Mouse (Mus musculus) forebrain, embryonic 13.5 days (tissue): ENCODE results near the gene Tlr4. TPM values are rescaled to one million over a fixed set of nuclear protein-coding genes. Genes with fewer than 3 reads are reported as not detected.
A peak's percentile ranks its signal among the peaks of the same experiment; 100 is the strongest.

ENCODE experiments used
- ATAC-seq: fragments of 200-750 bp; cut with Nextera tagmentation; 2 replicates; pipeline ENCODE4 v1.8.0; 2017
- H3K27ac ChIP-seq: fragments of 300-500 bp; sonication (generic); 2 replicates; pipeline ENCODE4 v1.5.1; 2015; ENCODE audit warnings: inconsistent platforms, mild to moderate bottlenecking, moderate library complexity
- H3K27me3 ChIP-seq: fragments of 300-500 bp; sonication (generic); 2 replicates; pipeline ENCODE4 v1.6.1; 2015; ENCODE audit warnings: mild to moderate bottlenecking, inconsistent platforms
- H3K36me3 ChIP-seq: fragments of 300-500 bp; sonication (generic); 2 replicates; pipeline ENCODE4 v1.6.1; 2015; ENCODE audit warnings: mild to moderate bottlenecking, inconsistent platforms; ENCODE audit not compliant: poor library complexity, severe bottlenecking
- H3K4me1 ChIP-seq: fragments of 300-500 bp; sonication (generic); 2 replicates; pipeline ENCODE4 v1.6.1; 2015; ENCODE audit warnings: inconsistent platforms
- H3K4me2 ChIP-seq: fragments of 300-500 bp; sonication (generic); 2 replicates; pipeline ENCODE4 v1.6.1; 2015; ENCODE audit warnings: inconsistent platforms, mild to moderate bottlenecking, moderate library complexity
- H3K4me3 ChIP-seq: fragments of 300-500 bp; sonication (generic); 2 replicates; pipeline ENCODE4 v1.5.1; 2015; ENCODE audit warnings: mild to moderate bottlenecking, inconsistent platforms
- H3K9ac ChIP-seq: fragments of 300-500 bp; sonication (generic); 2 replicates; pipeline ENCODE4 v1.6.1; 2015; ENCODE audit warnings: mild to moderate bottlenecking, inconsistent platforms
- H3K9me3 ChIP-seq: fragments of 300-500 bp; sonication (generic); replicated peaks from 2 replicates; pipeline ENCODE4 v1.6.1; 2016; ENCODE audit warnings: inconsistent platforms
- WGBS: fragments of 180-500 bp; shearing (Covaris S2); methylation state at CpG from one replicate; pipeline ENCODE4 v1.1.7; 2015; 5-methylcytosine and 5-hydroxymethylcytosine counted together
- polyA plus RNA-seq: library from polyadenylated mRNA; unstranded; fragments of >200 nt; fragmentation: Nextera tagmentation; extraction: Ambion mirVana; gene quantifications from 2 replicates; pipeline ENCODE4 v1.2.1, GENCODE M21; 2015

Tlr4 gene
- polyA plus RNA-seq, 1 experiment from 2014 or later, result 0.56 TPM

DNA sequence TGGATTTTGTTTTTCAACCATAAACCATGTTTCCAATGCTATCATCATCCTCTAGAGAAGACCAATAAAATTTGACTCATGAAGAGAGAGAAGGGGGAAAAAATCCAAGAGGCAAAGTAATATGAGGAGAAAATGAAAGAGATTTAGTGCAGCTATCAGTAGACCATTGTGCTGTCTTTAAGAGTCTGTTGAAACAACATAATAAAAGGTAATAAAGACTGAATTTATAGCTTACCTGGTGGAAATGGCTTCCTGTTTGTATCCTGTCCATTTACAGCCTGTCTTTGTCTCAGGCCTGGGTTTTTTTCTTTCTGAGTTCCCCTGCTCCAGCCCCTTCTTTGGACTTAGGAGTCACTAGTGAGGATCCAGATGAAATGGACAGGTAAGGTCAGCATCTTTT lies 81.0 kb downstream of the Tlr4 start:
- Histone ChIP-seq H3K9me3 (no peaks in the 10 kb centered on the region), H3K36me3 (no peaks in the 10 kb centered on the region), H3K4me2 (no peak overlapping the region), H3K27ac (no peak overlapping the region), H3K4me1 (no peaks in the 10 kb centered on the region), H3K4me3 (no peak overlapping the region), H3K27me3 (no peaks in the 10 kb centered on the region), H3K9ac (no peak overlapping the region)
- ATAC-seq, result no peak

DNA sequence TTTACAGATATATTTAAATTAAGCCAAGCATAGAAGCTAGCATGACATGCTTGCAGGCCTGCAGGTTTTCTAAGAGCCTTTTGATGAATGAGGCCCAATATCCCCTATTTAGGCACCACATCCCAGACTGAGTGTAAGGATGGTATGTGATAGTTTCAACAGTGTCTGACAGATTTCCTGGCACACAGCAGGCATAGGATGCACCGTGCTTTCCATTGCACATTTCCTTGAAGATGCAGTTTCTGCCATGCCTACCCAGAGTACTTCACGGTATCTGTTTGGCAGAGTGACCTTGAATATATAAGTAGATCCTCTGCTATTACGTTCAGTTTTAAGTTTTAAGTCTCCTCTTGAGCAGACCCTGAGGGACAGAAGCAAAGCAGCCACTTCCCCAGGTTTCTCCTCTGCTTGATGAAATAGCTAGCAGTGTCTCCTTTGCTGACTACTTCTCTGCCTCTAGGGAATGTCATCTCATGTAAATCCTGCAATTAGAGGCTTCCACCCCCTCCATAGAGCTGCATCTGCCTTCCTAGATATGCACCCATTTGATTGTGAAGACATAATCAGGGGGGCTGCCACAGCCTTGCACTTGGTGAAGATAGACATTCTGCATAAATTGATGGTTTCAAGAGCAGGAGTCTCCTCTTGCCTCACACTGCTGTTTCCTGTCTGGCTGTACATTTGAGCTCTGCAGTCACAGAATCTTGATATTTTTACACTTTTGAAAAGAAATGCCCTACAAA lies 92.4 kb downstream of the Tlr4 start:
- ATAC-seq, result peak; percentile 37; the same call in 1 of the 2 replicates
- H3K27ac ChIP-seq, result no peak overlapping the region

DNA sequence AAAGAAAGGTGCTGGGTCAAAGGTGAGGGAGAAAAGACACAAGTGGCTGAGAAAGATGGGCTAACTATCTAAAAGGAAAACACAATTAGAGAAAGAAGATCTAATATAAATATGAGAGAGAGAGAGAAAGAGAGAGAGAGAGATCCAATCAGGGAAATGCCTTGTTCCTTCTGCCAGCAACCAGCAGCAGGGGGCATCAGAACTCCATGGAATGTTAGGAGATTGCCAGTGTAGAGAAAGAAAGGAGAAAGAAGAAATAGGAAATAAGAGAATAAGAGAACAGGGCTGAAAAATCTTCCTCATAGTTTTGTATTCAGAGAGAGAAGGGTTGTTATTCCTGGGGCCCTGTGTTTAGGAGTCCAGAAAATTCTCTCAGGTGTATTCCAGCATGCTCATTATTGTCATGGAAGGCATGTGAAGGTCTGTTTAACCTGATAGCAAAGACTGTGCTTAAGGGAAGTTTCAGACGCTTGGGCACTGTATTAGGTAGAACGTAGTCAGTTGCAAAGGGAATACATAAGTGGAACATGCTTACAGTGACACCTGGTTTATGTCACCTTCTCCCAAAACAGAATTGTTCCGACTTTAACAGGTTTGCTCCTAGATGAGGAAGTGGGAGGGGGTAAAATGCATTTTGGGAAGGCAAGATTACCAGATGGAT lies 96.4 kb downstream of the Tlr4 start:
- Histone ChIP-seq H3K9me3 (no peaks in the 10 kb centered on the region), H3K27ac (no peak overlapping the region)
- peak; percentile 74 for ATAC-seq

More for the DNA sequence above, 92.4 kb downstream of the Tlr4 start:
- H3K36me3 ChIP-seq, result no peaks in the 10 kb centered on the region
- H3K4me2 ChIP-seq, result no peak overlapping the region
- H3K9me3 ChIP-seq, result no peaks in the 10 kb centered on the region
- no peak overlapping the region for H3K4me3 ChIP-seq
- WGBS, result 74% methylated on average over 3 of the region's 3 CpGs
- no peaks in the 10 kb centered on the region for H3K4me1 ChIP-seq
- no peaks in the 10 kb centered on the region for H3K27me3 ChIP-seq
- no peak overlapping the region for H3K9ac ChIP-seq

DNA sequence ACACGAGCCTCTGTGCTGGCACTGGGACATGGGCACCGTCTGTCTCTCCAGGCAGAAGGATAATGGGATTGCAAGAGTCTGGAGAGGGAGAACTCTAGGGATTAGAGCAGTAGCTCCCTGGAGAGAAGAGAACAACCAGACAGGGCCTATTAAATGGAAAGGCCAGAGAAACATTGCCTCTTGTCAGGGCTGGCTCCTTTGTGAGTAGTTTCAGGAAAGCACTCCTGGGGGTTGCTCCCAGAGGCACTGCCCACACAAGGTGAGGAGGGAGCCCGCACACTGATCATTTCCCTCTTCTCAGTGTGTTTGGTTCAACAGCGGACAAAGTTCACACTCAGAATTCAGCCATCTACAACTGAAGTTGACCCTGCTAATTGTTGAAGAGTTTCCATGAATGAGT lies 98.7 kb downstream of the Tlr4 start:
- H3K9me3 ChIP-seq, result no peaks in the 10 kb centered on the region
- ATAC-seq, result no peak
- WGBS, result 25% methylated on average over 4 of the region's 4 CpGs

More for the DNA sequence above, 96.4 kb downstream of the Tlr4 start:
- no peaks in the 10 kb centered on the region for H3K27me3 ChIP-seq
- WGBS, result 72% methylated on average over 3 of the region's 3 CpGs
- no peaks in the 10 kb centered on the region for H3K4me1 ChIP-seq
- H3K4me2 ChIP-seq, result no peak overlapping the region
- no peak overlapping the region for H3K9ac ChIP-seq
- no peaks in the 10 kb centered on the region for H3K36me3 ChIP-seq
- no peak overlapping the region for H3K4me3 ChIP-seq

DNA sequence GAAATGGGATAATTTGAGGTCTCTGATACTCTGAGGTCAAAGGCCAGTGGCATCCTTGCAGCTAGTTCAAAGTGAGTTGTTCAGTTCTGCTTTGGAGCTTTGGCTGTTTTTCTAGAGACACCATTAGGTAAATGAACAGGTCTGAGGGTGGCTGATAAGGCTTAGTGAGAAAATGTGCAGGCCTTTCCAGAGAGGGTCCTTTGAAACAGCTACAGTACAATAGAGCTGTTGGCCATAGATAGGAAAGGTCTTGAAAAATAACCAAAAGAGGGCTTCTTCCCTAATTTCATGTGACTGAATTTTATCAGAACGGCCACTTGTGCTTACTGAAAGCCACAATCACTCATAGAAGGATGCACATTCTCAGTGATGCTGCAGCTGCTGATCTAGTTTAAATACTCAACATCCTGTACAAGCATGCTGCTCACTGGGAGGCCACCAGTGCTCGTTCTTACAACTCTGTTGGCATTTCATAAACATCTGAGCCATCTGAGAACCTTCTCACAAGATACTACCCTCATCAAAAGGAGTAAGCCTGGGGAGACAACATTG lies 100.2 kb downstream of the Tlr4 start:
- no peaks in the 10 kb centered on the region for H3K36me3 ChIP-seq
- no peak overlapping the region for H3K27ac ChIP-seq
- no peak overlapping the region for H3K9ac ChIP-seq
- no peaks in the 10 kb centered on the region for H3K27me3 ChIP-seq
- no peak for ATAC-seq
- no peak overlapping the region for H3K4me3 ChIP-seq
- no peak overlapping the region for H3K4me2 ChIP-seq
- WGBS, result 72% methylated on average over 2 of the region's 2 CpGs
- H3K9me3 ChIP-seq, result no peaks in the 10 kb centered on the region
- no peaks in the 10 kb centered on the region for H3K4me1 ChIP-seq

More for the DNA sequence above, 98.7 kb downstream of the Tlr4 start:
- no peaks in the 10 kb centered on the region for H3K36me3 ChIP-seq
- no peak overlapping the region for H3K4me2 ChIP-seq
- no peak overlapping the region for H3K9ac ChIP-seq
- H3K27me3 ChIP-seq, result no peaks in the 10 kb centered on the region
- no peaks in the 10 kb centered on the region for H3K4me1 ChIP-seq
- no peak overlapping the region for H3K4me3 ChIP-seq
- H3K27ac ChIP-seq, result no peak overlapping the region

DNA sequence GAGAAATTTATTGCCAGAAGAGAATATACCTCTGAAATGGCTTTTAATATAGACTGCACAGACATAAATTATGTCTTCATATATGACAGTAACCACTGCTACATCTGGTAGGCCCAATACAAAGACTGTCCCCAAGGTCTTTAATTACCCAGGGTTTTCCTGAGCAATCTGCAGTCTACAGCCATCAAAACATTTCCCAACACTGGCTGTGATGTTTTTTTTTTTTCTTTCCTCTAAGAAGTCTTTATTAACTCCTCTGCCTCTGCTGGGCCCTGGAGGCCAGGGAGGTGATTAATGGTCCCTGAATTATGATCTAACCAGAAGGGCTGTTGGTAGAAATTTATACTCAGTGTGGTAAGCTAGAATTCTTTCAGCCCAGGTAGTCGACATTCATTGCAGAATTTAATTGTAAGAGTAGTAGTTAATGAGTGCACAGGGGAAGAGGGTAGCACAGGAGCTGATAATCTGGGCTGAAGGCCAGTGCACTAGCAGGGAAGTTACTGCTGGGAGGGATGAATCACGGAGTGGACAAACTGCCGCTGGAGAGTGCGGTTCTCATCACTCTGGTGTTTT lies 111.2 kb downstream of the Tlr4 start:
- no peak overlapping the region for H3K4me2 ChIP-seq
- WGBS, result 83% methylated on average over 4 of the region's 4 CpGs
- no peak overlapping the region for H3K4me3 ChIP-seq
- H3K9ac ChIP-seq, result no peak overlapping the region
- H3K27ac ChIP-seq, result no peak overlapping the region
- no peaks in the 10 kb centered on the region for H3K4me1 ChIP-seq
- H3K36me3 ChIP-seq, result no peaks in the 10 kb centered on the region
- ATAC-seq, result no peak
- no peaks in the 10 kb centered on the region for H3K27me3 ChIP-seq
- no peaks in the 10 kb centered on the region for H3K9me3 ChIP-seq

DNA sequence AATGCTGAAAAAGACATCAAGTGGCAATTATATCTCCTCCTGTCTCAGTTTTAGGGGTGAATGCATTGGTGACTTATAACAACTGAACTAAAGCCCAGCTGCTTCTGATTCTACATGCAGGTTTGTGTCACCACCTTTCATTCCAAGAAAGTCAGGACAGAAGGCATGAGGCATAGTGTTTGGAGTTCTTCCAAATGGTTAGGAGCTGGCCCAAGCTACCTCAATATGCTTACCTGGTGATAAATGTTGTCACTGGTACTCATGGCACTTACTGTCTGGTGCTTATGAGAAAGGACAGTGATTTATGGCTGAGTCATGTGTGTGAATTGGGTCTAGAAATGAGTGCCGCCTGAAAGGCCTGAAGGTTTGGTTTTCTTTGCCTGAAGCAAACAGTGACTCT lies 114.5 kb downstream of the Tlr4 start:
- Histone ChIP-seq H3K9ac (no peak overlapping the region), H3K9me3 (no peaks in the 10 kb centered on the region), H3K4me3 (no peak overlapping the region), H3K36me3 (no peaks in the 10 kb centered on the region), H3K4me1 (no peaks in the 10 kb centered on the region), H3K27ac (no peak overlapping the region), H3K27me3 (no peaks in the 10 kb centered on the region), H3K4me2 (no peak overlapping the region)
- ATAC-seq, result no peak
- WGBS, result 86% methylated on average over 1 of the region's 1 CpGs

DNA sequence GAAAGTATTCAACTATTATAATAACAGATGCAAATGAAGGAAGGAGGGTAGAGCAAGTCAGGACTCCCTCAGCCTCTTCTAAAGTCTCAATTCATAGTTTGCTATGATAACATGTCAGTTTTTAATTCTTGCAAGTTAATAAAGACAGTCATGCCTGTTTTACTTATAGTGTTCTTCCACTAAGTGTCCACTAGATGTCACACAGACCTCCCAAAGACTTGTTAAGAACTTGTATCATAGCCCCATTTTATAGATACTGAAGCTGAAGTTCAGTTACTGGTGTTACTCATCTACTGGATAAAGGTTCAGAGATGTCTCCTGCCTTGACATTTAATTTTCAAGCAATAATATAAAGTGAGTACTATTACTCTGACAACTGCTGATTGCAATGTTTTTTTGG lies 116.3 kb downstream of the Tlr4 start:
- Histone ChIP-seq H3K27me3 (no peaks in the 10 kb centered on the region), H3K4me3 (no peak overlapping the region), H3K9ac (no peak overlapping the region), H3K9me3 (no peaks in the 10 kb centered on the region), H3K4me2 (no peak overlapping the region), H3K4me1 (no peaks in the 10 kb centered on the region), H3K36me3 (no peaks in the 10 kb centered on the region), H3K27ac (no peak overlapping the region)
- ATAC-seq, result no peak

DNA sequence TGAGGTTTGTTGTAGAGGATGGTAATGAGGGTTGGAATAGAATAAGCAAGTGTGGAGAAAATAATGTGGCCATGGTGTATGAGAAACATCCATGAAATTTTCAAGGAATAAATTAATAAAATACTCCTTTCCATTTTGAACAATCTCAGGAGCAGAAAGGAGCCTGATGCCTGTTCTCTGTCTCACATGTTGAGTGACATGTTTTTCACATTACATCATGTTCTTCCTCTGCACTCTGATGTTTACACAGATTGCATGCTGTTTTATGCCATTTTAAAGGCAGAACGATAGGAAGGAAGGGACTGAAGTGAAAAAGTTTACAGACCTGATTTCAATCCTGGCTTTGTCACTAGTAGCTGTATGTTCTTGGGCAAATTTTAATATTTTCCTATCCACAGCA lies 120.3 kb downstream of the Tlr4 start:
- H3K36me3 ChIP-seq, result no peaks in the 10 kb centered on the region
- no peak overlapping the region for H3K4me2 ChIP-seq
- H3K4me1 ChIP-seq, result no peaks in the 10 kb centered on the region
- no peaks in the 10 kb centered on the region for H3K9me3 ChIP-seq
- no peak overlapping the region for H3K4me3 ChIP-seq
- ATAC-seq, result peak; percentile 51; the same call in 1 of the 2 replicates
- no peak overlapping the region for H3K27ac ChIP-seq
- H3K9ac ChIP-seq, result no peak overlapping the region
- H3K27me3 ChIP-seq, result no peaks in the 10 kb centered on the region
- 37% methylated on average over 1 of the region's 1 CpGs for WGBS

DNA sequence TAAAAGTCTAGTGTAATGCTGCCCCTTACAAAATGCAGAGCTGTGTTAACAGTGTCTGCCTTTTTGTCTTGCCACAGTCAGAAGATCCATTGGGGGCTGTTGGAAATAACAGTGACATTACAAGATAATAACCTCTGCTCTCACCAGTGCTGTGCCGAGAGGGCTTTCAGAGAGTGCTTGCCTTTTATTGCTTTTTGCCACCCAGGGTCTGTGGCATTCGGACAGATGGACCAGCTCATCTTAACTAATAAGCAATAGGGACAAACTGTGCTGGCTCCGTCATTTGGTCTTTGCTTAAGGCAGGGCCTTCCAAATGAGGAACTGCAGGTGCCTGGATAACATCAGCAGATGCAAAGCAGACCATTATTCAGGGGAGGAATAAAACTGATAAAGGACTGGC lies 147.5 kb downstream of the Tlr4 start:
- H3K4me1 ChIP-seq, result no peaks in the 10 kb centered on the region
- H3K36me3 ChIP-seq, result no peaks in the 10 kb centered on the region
- 66% methylated on average over 3 of the region's 3 CpGs for WGBS
- no peaks in the 10 kb centered on the region for H3K27me3 ChIP-seq
- H3K9ac ChIP-seq, result no peak overlapping the region
- H3K9me3 ChIP-seq, result no peaks in the 10 kb centered on the region
- no peak overlapping the region for H3K27ac ChIP-seq
- no peak overlapping the region for H3K4me2 ChIP-seq
- no peak overlapping the region for H3K4me3 ChIP-seq
- no peak; the same call in 1 of the 2 replicates for ATAC-seq
